Mouse (Mus musculus) stomach, postnatal 0 days (tissue): Measurements from ENCODE around the gene Pgs1. TPM values are rescaled to one million over a fixed set of nuclear protein-coding genes. Genes with fewer than 3 reads are reported as not detected.

Source experiments
- ATAC-seq: fragments of 200-750 bp; cut with Nextera tagmentation; 2 replicates; pipeline ENCODE4 v1.8.0; 2017; ENCODE audit not compliant: low FRiP score, low TSS enrichment
- DNase-seq: peaks from one replicate; pipeline ENCODE4 v3.0.0-alpha.2; 2016; ENCODE audit warnings: low spot score
- H3K27ac ChIP-seq: fragments of 300-500 bp; sonication (generic); replicated peaks from 2 replicates; pipeline ENCODE4 v1.5.1; 2014; ENCODE audit warnings: mild to moderate bottlenecking, control low read depth
- H3K27me3 ChIP-seq: fragments of 300-500 bp; sonication (generic); 2 replicates; pipeline ENCODE4 v1.6.1; 2014; ENCODE audit warnings: low read length; ENCODE audit not compliant: control insufficient read depth, insufficient read depth
- H3K36me3 ChIP-seq: fragments of 300-500 bp; sonication (generic); 2 replicates; pipeline ENCODE4 v1.6.1; 2014; ENCODE audit warnings: low read length, mixed read lengths; ENCODE audit not compliant: control insufficient read depth, insufficient read depth
- H3K4me1 ChIP-seq: fragments of 300-500 bp; sonication (generic); replicated peaks from 2 replicates; pipeline ENCODE4 v1.6.1; 2014; ENCODE audit warnings: antibody characterized with exemption; ENCODE audit not compliant: control insufficient read depth, insufficient read depth
- H3K4me2 ChIP-seq: fragments of 300-500 bp; sonication (generic); replicated peaks from 2 replicates; pipeline ENCODE4 v1.6.1; 2014; ENCODE audit warnings: low read depth, mild to moderate bottlenecking, control low read depth, moderate library complexity
- H3K4me3 ChIP-seq: fragments of 300-500 bp; sonication (generic); 2 replicates; pipeline ENCODE4 v1.5.1; 2014; ENCODE audit warnings: low read depth, low read length, control low read depth
- H3K9ac ChIP-seq: fragments of 300-500 bp; sonication (generic); 2 replicates; pipeline ENCODE4 v1.6.1; 2014; ENCODE audit warnings: mild to moderate bottlenecking, low read length, control low read depth, mixed read lengths
- H3K9me3 ChIP-seq: fragments of 300-500 bp; sonication (generic); 2 replicates; pipeline ENCODE4 v1.6.1; 2016; ENCODE audit warnings: low read length; ENCODE audit not compliant: control insufficient read depth
- CTCF ChIP-seq: IDR thresholded peaks from 2 replicates; pipeline ENCODE4 v1.5.1; 2016; ENCODE audit warnings: antibody characterized with exemption, low read depth, mild to moderate bottlenecking, moderate library complexity
- EP300 ChIP-seq: optimal IDR thresholded peaks from 2 replicates; pipeline ENCODE3; 2016; ENCODE audit warnings: antibody characterized with exemption
- WGBS: fragments of 180-500 bp; shearing (Covaris S2); extraction: QIAGEN DNeasy Blood & Tissue Kit; methylation state at CpG from one replicate; pipeline ENCODE4 v1.1.7; 2014; 5-methylcytosine and 5-hydroxymethylcytosine counted together
- polyA plus RNA-seq: library from polyadenylated mRNA; unstranded; fragments of >200 nt; fragmentation: Nextera tagmentation; extraction: Ambion mirVana; gene quantifications from 2 replicates; pipeline ENCODE4 v1.2.1, GENCODE M21; 2015

The Pgs1 gene
- polyA plus RNA-seq, 1 experiment from 2014 or later: 28.7 TPM

GRCm38 (mm10) chr11:118049641-118050040 is 63.5 kb downstream of the Pgs1 start:
- Histone ChIP-seq H3K27me3 (no peaks in the 10 kb centered on the region), H3K27ac (no peak overlapping the region), H3K9ac (no peak overlapping the region), H3K4me1 (no peaks in the 10 kb centered on the region), H3K9me3 (no peaks in the 10 kb centered on the region), H3K4me2 (no peak overlapping the region), H3K4me3 (no peak overlapping the region), H3K36me3 (no peaks in the 10 kb centered on the region)
- no peak; the same call in 1 of the 2 replicates for ATAC-seq
- DNase-seq: peak; percentile 46
- 38% methylated on average over 8 of the region's 8 CpGs for WGBS
- TF ChIP-seq EP300 (no peak), CTCF (no peak)

GRCm38 (mm10) chr11:118050174-118050573 is 64.1 kb downstream of the Pgs1 start:
- no peak overlapping the region for H3K4me3 ChIP-seq
- H3K9ac ChIP-seq: no peak overlapping the region
- H3K4me2 ChIP-seq: no peak overlapping the region
- H3K9me3 ChIP-seq: no peaks in the 10 kb centered on the region
- H3K36me3 ChIP-seq: no peaks in the 10 kb centered on the region
- DNase-seq (no peak), ATAC-seq (no peak)
- WGBS: 74% methylated on average over 16 of the region's 16 CpGs
- H3K4me1 ChIP-seq: no peaks in the 10 kb centered on the region
- no peak overlapping the region for H3K27ac ChIP-seq
- no peak for TF ChIP-seq CTCF
- no peak for TF ChIP-seq EP300
- no peaks in the 10 kb centered on the region for H3K27me3 ChIP-seq

GRCm38 (mm10) chr11:118058367-118058766 is 72.3 kb downstream of the Pgs1 start:
- Histone ChIP-seq H3K4me3 (no peak overlapping the region), H3K27ac (no peak overlapping the region), H3K36me3 (no peaks in the 10 kb centered on the region), H3K9ac (no peak overlapping the region), H3K4me1 (no peaks in the 10 kb centered on the region), H3K9me3 (no peaks in the 10 kb centered on the region), H3K4me2 (no peak overlapping the region), H3K27me3 (no peaks in the 10 kb centered on the region)
- DNase-seq (no peak), ATAC-seq (0 out of 2 replicates have a peak, but pooled peaks have one; percentile 30)
- WGBS: 61% methylated on average over 12 of the region's 12 CpGs
- no peak for TF ChIP-seq CTCF

- no peak for DNase-seq
- no peak for TF ChIP-seq EP300
- TF ChIP-seq CTCF: no peak
- H3K4me1 ChIP-seq: no peaks in the 10 kb centered on the region
- 0 out of 2 replicates have a peak, but pooled peaks have one; percentile 16 for ATAC-seq
- no peaks in the 10 kb centered on the region for H3K36me3 ChIP-seq
- no peaks in the 10 kb centered on the region for H3K9me3 ChIP-seq
- H3K4me3 ChIP-seq: no peak overlapping the region
- 65% methylated on average over 10 of the region's 10 CpGs for WGBS
- H3K4me2 ChIP-seq: no peak overlapping the region
- no peaks in the 10 kb centered on the region for H3K27me3 ChIP-seq
- no peak overlapping the region for H3K9ac ChIP-seq
- H3K27ac ChIP-seq: no peak overlapping the region
These were observed 72.8 kb downstream of the Pgs1 start for GRCm38 (mm10) chr11:118058872-118059271.

- Histone ChIP-seq H3K4me2 (no peak overlapping the region), H3K27me3 (no peaks in the 10 kb centered on the region), H3K27ac (no peak overlapping the region), H3K36me3 (no peaks in the 10 kb centered on the region), H3K9ac (no peak overlapping the region), H3K4me3 (no peak overlapping the region), H3K9me3 (no peaks in the 10 kb centered on the region), H3K4me1 (no peaks in the 10 kb centered on the region)
- 71% methylated on average over 14 of the region's 14 CpGs for WGBS
- DNase-seq: no peak
- no peak for ATAC-seq
- TF ChIP-seq EP300 (no peak), CTCF (no peak)
These were observed 73.9 kb downstream of the Pgs1 start for GRCm38 (mm10) chr11:118060038-118060437.

- H3K4me3 ChIP-seq: no peak overlapping the region
- DNase-seq (no peak), ATAC-seq (no peak)
- no peak overlapping the region for H3K9ac ChIP-seq
- TF ChIP-seq CTCF: no peak
- TF ChIP-seq EP300: no peak
- no peak overlapping the region for H3K27ac ChIP-seq
- 84% methylated on average over 8 of the region's 8 CpGs for WGBS
- no peaks in the 10 kb centered on the region for H3K9me3 ChIP-seq
- H3K4me1 ChIP-seq: no peaks in the 10 kb centered on the region
- H3K27me3 ChIP-seq: no peaks in the 10 kb centered on the region
- no peak overlapping the region for H3K4me2 ChIP-seq
- H3K36me3 ChIP-seq: no peaks in the 10 kb centered on the region
These were observed 81.5 kb downstream of the Pgs1 start for GRCm38 (mm10) chr11:118067588-118067987.
